Mouse (Mus musculus) MEL (cell line): Measurements from ENCODE around the gene Plau. TPM values are rescaled to one million over a fixed set of nuclear protein-coding genes. Genes with fewer than 3 reads are reported as not detected.

Experiments
- DNase-seq: peaks from one replicate; pipeline ENCODE4 v3.0.0; 2011; ENCODE audit warnings: low read depth, low spot score
- H3K27ac ChIP-seq: 2 replicates; pipeline ENCODE4 v1.5.1; 2012; ENCODE audit warnings: low read depth, mild to moderate bottlenecking, control low read depth, low read length, moderate library complexity; ENCODE audit not compliant: control insufficient read depth
- H3K27me3 ChIP-seq, 2 experiments: fragments of 150-350 bp in 1 of 2; sonication (generic) in 1 of 2; 2 replicates each; pipeline ENCODE4 v1.6.1; 2012; ENCODE audit warnings: low read length in 2 of 2, mild to moderate bottlenecking in 2 of 2, improper control_type of control experiment in 1 of 2, moderate library complexity in 1 of 2; ENCODE audit not compliant: insufficient read depth in 2 of 2, control insufficient read depth in 1 of 2
- H3K36me3 ChIP-seq, 2 experiments: 2 replicates each; pipeline ENCODE4 v1.6.1; 2012 to 2014; ENCODE audit warnings: low read length in 2 of 2, improper control_type of control experiment in 1 of 2, inconsistent platforms in 1 of 2, mild to moderate bottlenecking in 1 of 2; ENCODE audit not compliant: insufficient read depth in 2 of 2, control insufficient read depth in 1 of 2
- H3K4me1 ChIP-seq, 2 experiments: fragments of 150-350 bp in 1 of 2; sonication (generic) in 1 of 2; 2 replicates each; pipeline ENCODE4 v1.6.1; 2012; ENCODE audit warnings: low read length in 2 of 2, improper control_type of control experiment in 1 of 2, mild to moderate bottlenecking in 1 of 2; ENCODE audit not compliant: insufficient read depth in 2 of 2, control insufficient read depth in 1 of 2
- H3K4me3 ChIP-seq, 2 experiments: fragments of 150-350 bp in 1 of 2; sonication (generic) in 1 of 2; 2 replicates each; pipeline ENCODE4 v1.5.1; 2012; ENCODE audit warnings: low read depth in 2 of 2, low read length in 2 of 2, mild to moderate bottlenecking in 2 of 2, moderate library complexity in 2 of 2, control low read depth in 1 of 2, improper control_type of control experiment in 1 of 2; ENCODE audit not compliant: control insufficient read depth in 1 of 2, insufficient read depth in 1 of 2
- H3K79me2 ChIP-seq: 2 replicates; pipeline ENCODE4 v1.6.1; 2012; ENCODE audit warnings: mild to moderate bottlenecking, low read length, moderate library complexity; ENCODE audit not compliant: control insufficient read depth, poor library complexity, insufficient read depth
- H3K9ac ChIP-seq: 2 replicates; pipeline ENCODE4 v1.6.1; 2012; ENCODE audit warnings: low read depth, mild to moderate bottlenecking, control low read depth, low read length, moderate library complexity; ENCODE audit not compliant: control insufficient read depth, poor library complexity, severe bottlenecking
- H3K9me3 ChIP-seq: fragments of 150-350 bp; sonication (generic); replicated peaks from 2 replicates; pipeline ENCODE4 v1.6.1; 2012; ENCODE audit warnings: mild to moderate bottlenecking, low read length, improper control_type of control experiment, moderate library complexity; ENCODE audit not compliant: insufficient read depth
- BHLHE40 ChIP-seq: IDR thresholded peaks from 2 replicates; pipeline ENCODE4 v1.6.1; 2012; ENCODE audit warnings: low read depth, mild to moderate bottlenecking, inconsistent platforms, low read length, improper control_type of control experiment, borderline replicate concordance
- CHD2 ChIP-seq: IDR thresholded peaks from 2 replicates; pipeline ENCODE4 v1.6.1; 2011; ENCODE audit warnings: low read length, improper control_type of control experiment
- CTCF ChIP-seq, 3 experiments: IDR thresholded peaks in 2 of 3; conservative IDR thresholded peaks in 1 of 3; 2 replicates each; pipeline ENCODE4 v1.5.1; 2011 to 2012; ENCODE audit warnings: low read length in 3 of 3, low read depth in 2 of 3, mild to moderate bottlenecking in 2 of 3, improper control_type of control experiment in 1 of 3, inconsistent platforms in 1 of 3, mixed read lengths in 1 of 3, moderate library complexity in 1 of 3; ENCODE audit not compliant: control insufficient read depth in 1 of 3, insufficient read depth in 1 of 3, poor library complexity in 1 of 3, severe bottlenecking in 1 of 3
- HCFC1 ChIP-seq: IDR thresholded peaks from 2 replicates; pipeline ENCODE4 v1.6.1; 2012; ENCODE audit warnings: low read depth, mild to moderate bottlenecking, inconsistent platforms, low read length, improper control_type of control experiment, moderate library complexity
- KAT2A ChIP-seq: conservative IDR thresholded peaks from 2 replicates; pipeline ENCODE4 v1.6.1; 2012; ENCODE audit warnings: low read depth, low read length, improper control_type of control experiment, inconsistent platforms
- MAFK ChIP-seq: IDR thresholded peaks from 2 replicates; pipeline ENCODE4 v1.6.1; 2011; ENCODE audit warnings: low read depth, mild to moderate bottlenecking, low read length, improper control_type of control experiment, borderline replicate concordance
- POLR2AphosphoS2 ChIP-seq: IDR thresholded peaks from 2 replicates; pipeline ENCODE4 v1.6.1; 2011; ENCODE audit warnings: low read length, improper control_type of control experiment
- POLR2AphosphoS5 ChIP-seq: IDR thresholded peaks from 2 replicates; pipeline ENCODE4 v1.6.1; 2012; ENCODE audit warnings: low read depth, borderline replicate concordance, mild to moderate bottlenecking, inconsistent platforms, low read length, moderate library complexity, mixed read lengths
- RAD21 ChIP-seq: IDR thresholded peaks from 2 replicates; pipeline ENCODE4 v1.6.1; 2011; ENCODE audit warnings: mild to moderate bottlenecking, low read depth, low read length, improper control_type of control experiment
- TCF12 ChIP-seq: IDR thresholded peaks from 2 replicates; pipeline ENCODE4 v1.6.1; 2014; ENCODE audit warnings: low read depth, mild to moderate bottlenecking, inconsistent platforms, low read length, improper control_type of control experiment, moderate library complexity
- UBTF ChIP-seq: IDR thresholded peaks from 2 replicates; pipeline ENCODE4 v1.6.1; 2012; ENCODE audit warnings: low read depth, mild to moderate bottlenecking, inconsistent platforms, low read length, improper control_type of control experiment, moderate library complexity, borderline replicate concordance; ENCODE audit not compliant: insufficient read depth
- USF1 ChIP-seq: IDR thresholded peaks from 2 replicates; pipeline ENCODE4 v1.6.1; 2014; ENCODE audit warnings: low read depth, mild to moderate bottlenecking, inconsistent platforms, low read length, improper control_type of control experiment, moderate library complexity
- USF2 ChIP-seq, 2 experiments: IDR thresholded peaks; 2 replicates each; pipeline ENCODE4 v1.6.1; 2011 to 2012; ENCODE audit warnings: improper control_type of control experiment in 2 of 2, low read length in 2 of 2, borderline replicate concordance in 1 of 2, inconsistent platforms in 1 of 2, low read depth in 1 of 2, mild to moderate bottlenecking in 1 of 2; ENCODE audit not compliant: insufficient read depth in 1 of 2
- ZMIZ1 ChIP-seq: IDR thresholded peaks from 2 replicates; pipeline ENCODE4 v1.6.1; 2012; ENCODE audit warnings: low read depth, mild to moderate bottlenecking, inconsistent platforms, low read length, improper control_type of control experiment, moderate library complexity
- polyA plus RNA-seq, 2 experiments: library from polyadenylated mRNA; stranded (reverse) in 1 of 2; unstranded in 1 of 2; fragments of >175 nt in 1 of 2; fragments of >200 nt in 1 of 2; gene quantifications; 2 replicates each; pipeline versions ENCODE4 v1.2.1 to v1.2.4; 2012; ENCODE audit warnings: low replicate concordance in 2 of 2, low read depth in 1 of 2; ENCODE audit not compliant: insufficient read length in 2 of 2, insufficient read depth in 1 of 2, missing spikeins in 1 of 2
- total RNA-seq: library from RNA; depleted of rRNA; stranded (reverse); fragments of 300-350 nt; gene quantifications from 2 replicates; pipeline ENCODE4 v1.2.3, GENCODE M21; 2012

The Plau gene
- total and polyA plus RNA-seq, 3 experiments = 0.04 TPM; not detected in 2

DNA sequence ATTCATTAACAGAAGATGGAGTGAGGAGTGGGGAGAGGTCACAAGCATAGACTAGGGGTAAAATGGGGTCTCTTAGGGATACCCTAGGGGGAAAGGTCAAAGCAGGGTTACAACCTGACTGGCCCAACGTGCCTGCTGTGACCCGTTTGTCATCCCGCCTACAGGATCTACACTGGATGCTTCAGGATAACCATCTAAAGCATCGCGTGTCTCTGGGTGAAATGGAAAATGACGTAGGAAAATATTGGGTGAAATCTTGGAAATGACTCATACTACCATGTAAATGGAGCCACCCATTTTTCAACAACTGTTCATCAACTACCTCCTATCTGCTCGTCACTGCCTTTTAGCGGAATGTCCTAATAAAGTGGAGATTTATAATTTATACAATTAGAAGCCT lies 40.3 kb upstream of the Plau start:
- DNase-seq = no peak
- Histone ChIP-seq H3K79me2 (peaks cover 9% of the 10 kb centered on the region), H3K9ac (no peak overlapping the region), H3K9me3 (no peaks in the 10 kb centered on the region), H3K36me3 (peaks cover 0 to 14% of the 10 kb centered on the region in 2 experiments; a peak in 2 of 4 replicates), H3K4me1 (peaks cover 1 to 15% of the 10 kb centered on the region in 2 experiments; a peak in 3 of 4 replicates), H3K4me3 (no peak overlapping the region), H3K27me3 (no peaks in the 10 kb centered on the region; a peak in 1 of 4 replicates), H3K27ac (no peak overlapping the region)
- no peak for TF ChIP-seq POLR2AphosphoS2
- no peak for TF ChIP-seq BHLHE40

- Histone ChIP-seq H3K36me3 (peaks cover 0 to 14% of the 10 kb centered on the region in 2 experiments; a peak in 2 of 4 replicates), H3K4me3 (no peak overlapping the region), H3K27ac (no peak overlapping the region), H3K9me3 (no peaks in the 10 kb centered on the region), H3K79me2 (peaks cover 9% of the 10 kb centered on the region), H3K4me1 (peaks cover 1 to 15% of the 10 kb centered on the region in 2 experiments; a peak in 3 of 4 replicates), H3K27me3 (no peaks in the 10 kb centered on the region; a peak in 1 of 4 replicates), H3K9ac (no peak overlapping the region)
- DNase-seq = no peak
- TF ChIP-seq POLR2AphosphoS5 (no peak), TCF12 (no peak), CHD2 (no peak), ZMIZ1 (no peak), USF1 (no peak), CTCF (IDR thresholded peaks at IDR 0.05 in 2 of 3, conservative IDR thresholded peaks at IDR 0.05 in 1 of 3; ENCODE audit: control insufficient read depth in 1 of 3, insufficient read depth in 1 of 3, low read depth in 2 of 3, low read length in 3 of 3, poor library complexity in 1 of 3, severe bottlenecking in 1 of 3) (no peak), UBTF (no peak), HCFC1 (no peak), USF2 (IDR thresholded peaks at IDR 0.05; ENCODE audit: borderline replicate concordance in 1 of 2, insufficient read depth in 1 of 2, low read depth in 1 of 2, low read length in 2 of 2) (no peak), KAT2A (no peak)
- TF ChIP-seq, all 39 proteins: peak for 0
These were observed 39.8 kb upstream of the Plau start for GRCm38 (mm10) chr14:20796643-20797042.

DNA sequence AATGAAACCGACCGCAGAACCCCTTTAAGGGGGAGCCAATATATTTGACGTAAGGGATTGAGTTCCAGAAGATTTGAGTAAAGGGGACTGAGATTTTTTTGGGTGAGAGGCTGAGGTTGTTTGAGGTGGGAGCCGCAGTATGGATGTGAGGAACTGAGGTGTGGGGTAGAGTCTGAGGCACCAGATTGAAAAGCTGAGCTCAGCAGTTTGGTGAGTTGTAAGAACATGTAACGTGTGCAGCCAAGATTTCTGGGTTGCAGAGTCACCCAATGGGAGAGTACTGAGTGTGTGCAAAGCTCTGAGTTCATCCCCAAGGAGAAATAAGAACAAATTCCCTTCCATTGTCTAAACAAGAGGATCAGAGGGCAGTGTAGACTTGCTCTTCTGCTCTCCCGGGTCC lies 38.2 kb upstream of the Plau start:
- no peak overlapping the region for H3K27ac ChIP-seq
- no peak overlapping the region for H3K9ac ChIP-seq
- no peaks in the 10 kb centered on the region for H3K9me3 ChIP-seq
- no peak for DNase-seq
- H3K4me1 ChIP-seq = peaks cover 1 to 11% of the 10 kb centered on the region in 2 experiments; a peak in 3 of 4 replicates
- H3K4me3 ChIP-seq = peak overlapping the region in 1 of 2 experiments; percentile 23; a peak in 2 of 4 replicates
- no peaks in the 10 kb centered on the region; a peak in 2 of 4 replicates for H3K27me3 ChIP-seq
- peaks cover 0 to 10% of the 10 kb centered on the region in 2 experiments; a peak in 1 of 4 replicates for H3K36me3 ChIP-seq
- peaks cover 2% of the 10 kb centered on the region for H3K79me2 ChIP-seq
- no peak for TF ChIP-seq RAD21
- no peak for TF ChIP-seq CHD2
- peak; percentile 35; the same call in 1 of the 2 replicates for TF ChIP-seq MAFK
